Mouse (Mus musculus): Measurements from ENCODE around the gene Rbm20. TPM values are rescaled to one million over a fixed set of nuclear protein-coding genes. Genes with fewer than 3 reads are reported as not detected.

The Rbm20 gene
- polyA plus RNA-seq, 1 experiment from 2014 or later: 4.0 TPM

- 58% methylated on average over 8 of the region's 8 CpGs for WGBS
- no peaks in the 10 kb centered on the region for H3K36me3 ChIP-seq
- H3K4me1 ChIP-seq: no peaks in the 10 kb centered on the region
- no peak overlapping the region for H3K27ac ChIP-seq
- no peaks in the 10 kb centered on the region for H3K27me3 ChIP-seq
- H3K4me3 ChIP-seq: no peak overlapping the region
- H3K9ac ChIP-seq: no peak overlapping the region
- no peaks in the 10 kb centered on the region for H3K9me3 ChIP-seq
- H3K4me2 ChIP-seq: no peak overlapping the region
- no peak for ATAC-seq (ENCODE audit: insufficient number of reproducible peaks, low FRiP score, low TSS enrichment, low read depth)
These were observed 85.8 kb downstream of the Rbm20 start for GRCm38 (mm10) chr19:53762749-53763438.

- Histone ChIP-seq H3K4me3 (no peak overlapping the region), H3K9ac (no peak overlapping the region), H3K4me1 (peaks cover 5% of the 10 kb centered on the region; the same call in 1 of the 2 replicates), H3K4me2 (no peak overlapping the region), H3K9me3 (no peaks in the 10 kb centered on the region), H3K27ac (no peak overlapping the region), H3K36me3 (no peaks in the 10 kb centered on the region), H3K27me3 (no peaks in the 10 kb centered on the region)
- WGBS: 83% methylated on average over 7 of the region's 7 CpGs
- no peak for ATAC-seq (ENCODE audit: insufficient number of reproducible peaks, low FRiP score, low TSS enrichment, low read depth)
These were observed 87.8 kb downstream of the Rbm20 start for GRCm38 (mm10) chr19:53764688-53765478.

DNA sequence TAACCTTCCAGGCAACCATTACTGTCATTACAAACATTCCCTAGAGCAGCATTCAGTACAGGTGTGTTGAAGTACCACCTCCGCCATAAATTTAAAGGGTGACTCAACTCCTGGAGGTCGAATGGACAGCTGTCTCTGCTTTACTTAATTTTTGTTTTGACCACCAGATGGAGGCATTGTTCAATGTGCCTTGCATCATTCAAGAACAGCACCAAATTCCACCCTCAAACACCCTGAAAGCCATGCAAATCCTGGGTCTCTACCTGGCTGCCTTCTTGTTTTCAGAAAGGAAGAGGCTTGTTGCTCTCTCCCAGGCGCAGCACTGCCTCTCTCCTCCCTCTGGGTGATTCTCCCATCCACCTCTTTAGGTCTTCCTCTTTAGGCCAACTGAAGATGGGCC is 91.4 kb downstream of the Rbm20 start:
- H3K4me3 ChIP-seq: no peak overlapping the region
- H3K4me2 ChIP-seq: no peak overlapping the region
- H3K27ac ChIP-seq: no peak overlapping the region
- WGBS: 15% methylated on average over 3 of the region's 3 CpGs
- H3K36me3 ChIP-seq: no peaks in the 10 kb centered on the region
- no peak for ATAC-seq (ENCODE audit: insufficient number of reproducible peaks, low FRiP score, low TSS enrichment, low read depth)
- H3K27me3 ChIP-seq: no peaks in the 10 kb centered on the region
- H3K9me3 ChIP-seq: no peaks in the 10 kb centered on the region
- peaks cover 5% of the 10 kb centered on the region; the same call in 1 of the 2 replicates for H3K4me1 ChIP-seq
- H3K9ac ChIP-seq: no peak overlapping the region

DNA sequence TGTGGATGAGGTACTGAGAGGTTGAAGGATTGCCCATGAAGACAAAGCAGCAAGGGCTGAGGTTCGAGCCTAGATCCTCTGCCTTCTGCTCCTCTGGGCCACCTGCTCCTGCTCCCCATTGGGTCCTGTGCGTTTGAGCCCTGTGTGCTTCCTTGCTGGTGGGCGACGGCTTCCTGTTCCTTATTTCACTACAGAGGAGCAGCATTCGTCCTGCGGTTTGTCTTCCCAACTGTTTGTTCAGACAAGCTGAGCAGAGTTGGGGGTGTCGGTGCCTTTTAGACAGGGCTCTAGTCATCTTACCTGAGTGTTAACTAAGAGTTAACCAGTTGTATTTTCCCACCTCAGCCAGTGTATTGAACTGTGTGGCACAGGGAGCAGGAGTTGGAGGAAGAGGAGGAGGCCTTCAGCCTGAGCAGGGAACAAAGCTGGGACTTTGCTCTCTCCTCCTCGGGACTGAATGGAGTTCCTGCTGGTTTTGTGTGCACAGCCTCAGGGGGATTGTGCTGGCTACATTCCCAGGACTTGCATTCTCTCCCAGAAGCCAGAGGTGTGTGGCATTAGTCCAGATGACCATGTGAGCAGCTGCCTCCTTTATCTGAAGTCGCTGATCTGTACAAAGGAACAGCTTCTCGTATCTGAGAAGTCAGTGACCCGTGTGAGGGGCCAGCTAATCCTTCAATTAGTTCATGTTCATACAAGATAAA is 97.0 kb downstream of the Rbm20 start:
- no peaks in the 10 kb centered on the region for H3K9me3 ChIP-seq
- no peak overlapping the region for H3K27ac ChIP-seq
- H3K9ac ChIP-seq: no peak overlapping the region
- no peak overlapping the region for H3K4me3 ChIP-seq
- no peaks in the 10 kb centered on the region for H3K36me3 ChIP-seq
- H3K4me1 ChIP-seq: peaks cover 14% of the 10 kb centered on the region
- H3K27me3 ChIP-seq: no peaks in the 10 kb centered on the region
- no peak overlapping the region for H3K4me2 ChIP-seq
- ATAC-seq (ENCODE audit: insufficient number of reproducible peaks, low FRiP score, low TSS enrichment, low read depth): no peak
- WGBS: 49% methylated on average over 11 of the region's 11 CpGs

DNA sequence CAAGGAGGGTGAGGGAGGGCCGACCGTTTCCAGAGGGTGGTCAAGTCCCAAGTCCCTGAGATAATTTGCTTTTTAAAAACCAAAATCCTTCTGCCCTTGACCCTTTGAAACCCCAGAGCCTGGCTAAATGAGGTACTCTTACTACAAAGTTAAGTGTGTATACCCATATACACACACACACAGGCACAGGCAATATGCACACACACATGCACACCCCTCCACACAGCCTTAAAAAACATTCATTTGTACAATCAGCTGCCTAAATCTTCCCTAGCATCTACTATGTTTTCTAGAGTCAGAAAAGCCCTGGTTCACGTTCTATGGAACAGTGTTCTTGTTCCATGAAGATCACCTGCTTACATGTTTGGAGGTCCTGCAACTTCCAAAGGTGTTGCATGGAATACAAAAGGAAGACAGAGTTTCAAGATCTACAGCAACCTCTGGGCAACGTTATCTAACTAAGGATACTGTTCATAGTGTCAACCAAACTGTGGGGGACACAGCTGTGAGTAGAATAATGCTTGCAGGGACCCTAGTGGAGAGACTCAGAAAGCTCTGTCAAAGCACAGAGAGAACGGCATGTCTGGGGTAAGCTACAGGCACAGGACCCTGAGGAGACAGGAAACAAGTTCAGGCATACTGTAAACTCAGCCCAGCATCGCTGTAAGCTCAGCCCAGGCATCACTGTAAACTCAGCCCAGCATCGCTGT is 97.7 kb downstream of the Rbm20 start:
- no peak overlapping the region for H3K4me2 ChIP-seq
- H3K36me3 ChIP-seq: no peaks in the 10 kb centered on the region
- H3K4me3 ChIP-seq: no peak overlapping the region
- H3K27ac ChIP-seq: no peak overlapping the region
- H3K9ac ChIP-seq: no peak overlapping the region
- WGBS: 50% methylated on average over 7 of the region's 7 CpGs
- H3K9me3 ChIP-seq: no peaks in the 10 kb centered on the region
- no peak for ATAC-seq (ENCODE audit: insufficient number of reproducible peaks, low FRiP score, low TSS enrichment, low read depth)
- peaks cover 14% of the 10 kb centered on the region for H3K4me1 ChIP-seq
- no peaks in the 10 kb centered on the region for H3K27me3 ChIP-seq

DNA sequence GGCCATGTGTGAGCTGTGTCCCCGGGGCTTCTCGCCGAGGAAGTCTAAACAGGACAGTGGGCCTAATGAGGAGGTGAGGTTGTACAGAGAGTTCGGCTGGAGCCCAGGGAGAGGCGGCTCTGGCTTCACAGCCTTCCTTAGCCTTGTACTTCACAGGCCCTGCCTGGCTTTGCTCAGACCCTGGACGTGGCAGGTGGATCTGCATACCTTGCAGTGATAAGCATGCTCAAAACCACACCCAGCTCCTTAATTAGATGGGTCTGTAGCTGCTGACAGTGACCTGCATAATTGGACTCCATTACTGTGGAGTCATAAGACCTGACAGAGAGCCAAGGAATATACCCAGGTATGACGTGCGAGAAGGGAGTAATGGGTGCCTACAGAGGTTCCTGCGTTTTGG is 102.3 kb downstream of the Rbm20 start:
- no peaks in the 10 kb centered on the region for H3K36me3 ChIP-seq
- peaks cover 7% of the 10 kb centered on the region for H3K4me1 ChIP-seq
- no peaks in the 10 kb centered on the region for H3K27me3 ChIP-seq
- H3K4me2 ChIP-seq: no peak overlapping the region
- no peaks in the 10 kb centered on the region for H3K9me3 ChIP-seq
- 79% methylated on average over 9 of the region's 9 CpGs for WGBS
- no peak for ATAC-seq (ENCODE audit: insufficient number of reproducible peaks, low FRiP score, low TSS enrichment, low read depth)
- H3K4me3 ChIP-seq: no peak overlapping the region
- no peak overlapping the region for H3K9ac ChIP-seq
- no peak overlapping the region for H3K27ac ChIP-seq

- 86% methylated on average over 4 of the region's 4 CpGs for WGBS
- no peaks in the 10 kb centered on the region for H3K9me3 ChIP-seq
- H3K27me3 ChIP-seq: no peaks in the 10 kb centered on the region
- H3K4me3 ChIP-seq: no peak overlapping the region
- H3K4me1 ChIP-seq: peaks cover 3% of the 10 kb centered on the region; the same call in 1 of the 2 replicates
- ATAC-seq (ENCODE audit: insufficient number of reproducible peaks, low FRiP score, low TSS enrichment, low read depth): no peak
- H3K36me3 ChIP-seq: no peaks in the 10 kb centered on the region
- no peak overlapping the region for H3K4me2 ChIP-seq
- no peak overlapping the region for H3K9ac ChIP-seq
- no peak overlapping the region for H3K27ac ChIP-seq
These were observed 102.7 kb downstream of the Rbm20 start for GRCm38 (mm10) chr19:53779818-53780217.

DNA sequence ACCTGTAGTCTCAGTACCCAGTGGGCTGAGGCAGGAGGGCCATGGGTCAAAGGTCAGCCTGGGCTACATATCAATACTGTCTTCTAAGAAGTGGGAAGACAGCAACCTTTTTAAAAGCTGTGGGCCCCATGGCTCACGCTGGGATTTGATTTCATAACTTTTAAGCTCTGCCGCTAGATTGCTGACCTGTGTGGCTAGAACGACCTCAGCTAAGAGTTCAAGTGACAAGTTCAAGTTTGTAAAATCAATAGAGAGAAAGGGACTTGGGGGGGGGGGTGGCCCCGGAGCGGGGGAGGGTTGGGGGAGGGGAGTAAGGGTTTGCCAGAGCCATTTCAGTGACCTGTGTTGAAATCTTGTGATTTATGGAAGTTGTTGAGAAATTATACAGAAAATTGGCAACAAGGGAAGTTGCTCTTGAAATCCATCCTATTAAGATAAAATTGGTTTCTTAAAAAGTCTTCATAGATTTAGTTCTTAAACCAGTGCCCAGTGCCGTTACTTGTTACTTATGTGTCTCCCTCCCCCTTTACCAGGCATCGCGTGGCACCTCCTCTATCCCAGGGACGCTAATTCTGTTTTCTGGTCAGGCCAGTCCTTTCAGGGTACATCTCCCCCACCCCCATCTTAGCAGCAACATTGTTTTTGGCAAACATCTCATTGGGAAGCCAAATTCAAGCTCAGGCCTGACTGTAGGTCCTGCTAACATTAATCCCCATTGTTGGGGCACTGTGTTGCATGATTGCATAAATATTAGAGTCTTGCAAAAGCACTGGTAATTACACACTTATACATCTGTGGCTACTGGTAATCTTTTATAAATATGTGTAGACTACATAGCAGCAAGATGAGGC is 103.9 kb downstream of the Rbm20 start:
- H3K9me3 ChIP-seq: no peaks in the 10 kb centered on the region
- no peak overlapping the region for H3K27ac ChIP-seq
- H3K36me3 ChIP-seq: no peaks in the 10 kb centered on the region
- no peak overlapping the region for H3K9ac ChIP-seq
- 65% methylated on average over 9 of the region's 9 CpGs for WGBS
- H3K4me2 ChIP-seq: no peak overlapping the region
- no peaks in the 10 kb centered on the region for H3K27me3 ChIP-seq
- no peak overlapping the region for H3K4me3 ChIP-seq
- H3K4me1 ChIP-seq: no peaks in the 10 kb centered on the region
- ATAC-seq (ENCODE audit: insufficient number of reproducible peaks, low FRiP score, low TSS enrichment, low read depth): no peak

DNA sequence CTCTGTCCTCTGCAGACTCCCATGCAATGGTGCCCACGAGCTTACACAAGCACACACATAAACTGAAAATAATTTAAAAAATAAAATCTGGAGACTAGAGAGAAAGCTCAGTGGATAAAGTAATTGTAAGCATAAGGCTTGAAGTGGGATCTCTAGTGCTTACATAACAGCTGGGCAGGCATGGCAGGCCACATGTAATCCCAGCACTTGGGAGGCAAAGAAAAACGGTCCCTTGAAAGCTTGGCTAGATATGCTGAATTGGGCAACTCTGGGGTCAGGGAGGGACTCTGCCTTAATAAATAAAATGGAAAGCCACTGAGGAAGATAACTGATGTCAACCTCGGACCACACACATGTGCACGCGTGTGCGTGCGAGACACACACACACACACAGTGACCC is 104.7 kb downstream of the Rbm20 start:
- ATAC-seq (ENCODE audit: insufficient number of reproducible peaks, low FRiP score, low TSS enrichment, low read depth): no peak
- no peaks in the 10 kb centered on the region for H3K36me3 ChIP-seq
- H3K4me1 ChIP-seq: peaks cover 8% of the 10 kb centered on the region
- H3K9me3 ChIP-seq: no peaks in the 10 kb centered on the region
- no peak overlapping the region for H3K27ac ChIP-seq
- no peak overlapping the region for H3K4me3 ChIP-seq
- H3K27me3 ChIP-seq: no peaks in the 10 kb centered on the region
- H3K9ac ChIP-seq: no peak overlapping the region
- no peak overlapping the region for H3K4me2 ChIP-seq
- WGBS: 85% methylated on average over 7 of the region's 7 CpGs

DNA sequence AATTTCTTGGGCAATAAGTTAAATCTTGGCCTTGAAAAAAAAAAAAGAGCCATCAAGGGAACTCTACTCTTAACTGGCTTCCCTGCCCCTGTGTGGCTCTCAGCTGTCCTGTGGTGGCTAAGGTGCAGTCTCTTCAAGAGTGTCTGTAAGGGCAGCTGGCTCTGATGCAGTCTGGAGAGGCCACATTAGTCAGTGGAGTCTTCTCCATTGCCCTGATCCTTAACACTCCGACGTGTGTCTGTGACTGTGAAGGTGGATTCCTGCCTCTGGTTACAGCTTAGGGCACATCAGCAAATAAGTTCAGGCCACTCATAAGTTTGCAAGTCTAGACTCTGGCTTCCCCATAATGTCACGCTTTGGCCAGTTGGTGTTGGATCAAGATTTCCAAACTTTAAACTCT is 108.2 kb downstream of the Rbm20 start:
- no peak overlapping the region for H3K9ac ChIP-seq
- 89% methylated on average over 3 of the region's 3 CpGs for WGBS
- no peaks in the 10 kb centered on the region for H3K36me3 ChIP-seq
- H3K9me3 ChIP-seq: no peaks in the 10 kb centered on the region
- H3K27ac ChIP-seq: no peak overlapping the region
- no peaks in the 10 kb centered on the region for H3K27me3 ChIP-seq
- ATAC-seq (ENCODE audit: insufficient number of reproducible peaks, low FRiP score, low TSS enrichment, low read depth): no peak
- H3K4me2 ChIP-seq: no peak overlapping the region
- H3K4me3 ChIP-seq: no peak overlapping the region
- H3K4me1 ChIP-seq: peaks cover 17% of the 10 kb centered on the region

- H3K27me3 ChIP-seq: no peaks in the 10 kb centered on the region
- peaks cover 17% of the 10 kb centered on the region for H3K4me1 ChIP-seq
- H3K9me3 ChIP-seq: no peaks in the 10 kb centered on the region
- WGBS: 26% methylated on average over 2 of the region's 2 CpGs
- no peak for ATAC-seq (ENCODE audit: insufficient number of reproducible peaks, low FRiP score, low TSS enrichment, low read depth)
- H3K4me3 ChIP-seq: no peak overlapping the region
- no peak overlapping the region for H3K4me2 ChIP-seq
- no peaks in the 10 kb centered on the region for H3K36me3 ChIP-seq
- H3K9ac ChIP-seq: no peak overlapping the region
- H3K27ac ChIP-seq: peak overlapping the region; percentile 14; the same call in 1 of the 2 replicates
These were observed 109.1 kb downstream of the Rbm20 start for GRCm38 (mm10) chr19:53786239-53786638.

All from limb, embryonic 15.5 days (tissue).